Mouse (Mus musculus) activated CD4-positive, CD25-positive, alpha-beta regulatory T cell, adult 4 months (primary cell): Measurements from ENCODE around the gene Igflr1. TPM values are rescaled to one million over a fixed set of nuclear protein-coding genes. Genes with fewer than 3 reads are reported as not detected.

ENCODE experiments used
- ATAC-seq: one replicate; pipeline ENCODE4 v1.8.0; 2017
- polyA plus RNA-seq, 2 experiments: library from polyadenylated mRNA; unstranded; fragments of 100-300 nt; shearing (Covaris generic); gene quantifications; one replicate each; pipeline ENCODE4 v1.2.1; 2017

Gene Igflr1
- polyA plus RNA-seq, 2 experiments from 2014 or later, result 162 to 234 TPM

- ATAC-seq, result peak; percentile 81
Measured at GRCm38 (mm10) chr7:30588676-30589434, 23.6 kb downstream of the Igflr1 start, which contains the start of gene Kmt2b. TSS of gene Kmt2b (minus strand) at chr7:30588726.

GRCm38 (mm10) chr7:30589435-30590301 lies 24.4 kb downstream of the Igflr1 start:
- no peak for ATAC-seq

GRCm38 (mm10) chr7:30590927-30591604 lies 25.8 kb downstream of the Igflr1 start:
- no peak for ATAC-seq

GRCm38 (mm10) chr7:30591605-30591951 lies 26.4 kb downstream of the Igflr1 start:
- no peak for ATAC-seq

- no peak for ATAC-seq
Measured at GRCm38 (mm10) chr7:30592772-30593423, 27.7 kb downstream of the Igflr1 start.

- peak; percentile 34 for ATAC-seq
Measured at GRCm38 (mm10) chr7:30593579-30594509, 28.6 kb downstream of the Igflr1 start.

- peak; percentile 38 for ATAC-seq
Measured at GRCm38 (mm10) chr7:30594510-30595024, 29.3 kb downstream of the Igflr1 start.

- no peak for ATAC-seq
Measured at GRCm38 (mm10) chr7:30596093-30596492, 30.9 kb downstream of the Igflr1 start.

- no peak for ATAC-seq
Measured at GRCm38 (mm10) chr7:30596811-30597210, 31.6 kb downstream of the Igflr1 start.

- no peak for ATAC-seq
Measured at GRCm38 (mm10) chr7:30598786-30599185, 33.6 kb downstream of the Igflr1 start, which contains the start of gene Zbtb32. TSS of gene Zbtb32 (minus strand) at chr7:30598909.

GRCm38 (mm10) chr7:30599933-30600353 lies 34.7 kb downstream of the Igflr1 start:
- peak; percentile 90 for ATAC-seq

- no peak for ATAC-seq
Measured at GRCm38 (mm10) chr7:30600651-30601050, 35.4 kb downstream of the Igflr1 start.

- ATAC-seq, result no peak
Measured at GRCm38 (mm10) chr7:30602583-30602982, 37.4 kb downstream of the Igflr1 start.

GRCm38 (mm10) chr7:30604424-30604823 lies 39.2 kb downstream of the Igflr1 start:
- ATAC-seq, result no peak

- no peak for ATAC-seq
Measured at GRCm38 (mm10) chr7:30604944-30605343, 39.7 kb downstream of the Igflr1 start.

- peak; percentile 76 for ATAC-seq
Measured at GRCm38 (mm10) chr7:30607706-30608309, 42.6 kb downstream of the Igflr1 start.

GRCm38 (mm10) chr7:30608476-30608875 lies 43.2 kb downstream of the Igflr1 start:
- ATAC-seq, result no peak

GRCm38 (mm10) chr7:30610043-30610442 lies 44.8 kb downstream of the Igflr1 start:
- no peak for ATAC-seq

- no peak for ATAC-seq
Measured at GRCm38 (mm10) chr7:30612654-30613402, 47.6 kb downstream of the Igflr1 start, which contains the start of gene Upk1a. TSS of gene Upk1a (minus strand) at chr7:30612847.
